Mouse (Mus musculus) bone marrow macrophage, adult 2 months (primary cell): ENCODE measurements around the gene Lmod1.

Experiments used
- CTCF ChIP-seq: IDR thresholded peaks from 2 replicates; pipeline ENCODE4 v1.5.1; 2012; ENCODE audit warnings: low read depth, mild to moderate bottlenecking, low read length, moderate library complexity
- POLR2A ChIP-seq: IDR thresholded peaks from 2 replicates; pipeline ENCODE4 v1.6.1; 2012; ENCODE audit warnings: mild to moderate bottlenecking, low read depth, low read length, borderline replicate concordance

- TF ChIP-seq CTCF (no peak), POLR2A (no peak)
Measured at GRCm38 (mm10) chr1:135379048-135379447, 54.4 kb downstream of the Lmod1 start.
